Mouse (Mus musculus): Measurements from ENCODE around the gene Pank4. TPM values are rescaled to one million over a fixed set of nuclear protein-coding genes. Genes with fewer than 3 reads are reported as not detected.

Pank4 gene
- total RNA-seq, 2 experiments from 2014 or later = 45.1 to 45.5 TPM

GRCm38 (mm10) chr4:155007641-155008040 lies 43.7 kb downstream of the Pank4 start:
- no peak for TF ChIP-seq CTCF (IDR thresholded peaks at IDR 0.05)
- no peak overlapping the region for H3K4me3 ChIP-seq
- DNase-seq (ENCODE audit: extremely low spot score in 1 of 2, low spot score in 2 of 2) = no peak
- no peak overlapping the region for H3K27ac ChIP-seq
- intact Hi-C loops (cut with DNase I) = no loop called here

- no peak for DNase-seq (ENCODE audit: extremely low spot score in 1 of 2, low spot score in 2 of 2)
- intact Hi-C loops (cut with DNase I) = no loop called here
- no peak overlapping the region for H3K27ac ChIP-seq
- TF ChIP-seq CTCF (IDR thresholded peaks at IDR 0.05) = no peak
- no peak overlapping the region for H3K4me3 ChIP-seq
These were observed 44.2 kb downstream of the Pank4 start for GRCm38 (mm10) chr4:155008075-155008474.

- no peak for TF ChIP-seq CTCF (IDR thresholded peaks at IDR 0.05)
- Histone ChIP-seq H3K4me3 (no peak overlapping the region), H3K27ac (no peak overlapping the region)
- intact Hi-C loops (cut with DNase I) = no loop called here
- no peak for DNase-seq (ENCODE audit: extremely low spot score in 1 of 2, low spot score in 2 of 2)
These were observed 45.3 kb downstream of the Pank4 start for GRCm38 (mm10) chr4:155009216-155009615.

- TF ChIP-seq CTCF (IDR thresholded peaks at IDR 0.05) = no peak
- intact Hi-C loops (cut with DNase I) = no loop called here
- Histone ChIP-seq H3K4me3 (no peak overlapping the region), H3K27ac (no peak overlapping the region)
- DNase-seq (ENCODE audit: extremely low spot score in 1 of 2, low spot score in 2 of 2) = peak in 1 of 2 experiments; percentile 43
These were observed 46.9 kb downstream of the Pank4 start for GRCm38 (mm10) chr4:155010870-155011269.

- Histone ChIP-seq H3K27ac (0 out of 2 replicates have a peak overlapping the region, but pooled peaks have one; percentile 5), H3K4me3 (no peak overlapping the region)
- intact Hi-C loops (cut with DNase I) = loop anchor here (2.0 kb wide), 1 partner anchor 43 kb away; no protein-coding TSS in a partner anchor
- no peak for TF ChIP-seq CTCF (IDR thresholded peaks at IDR 0.05)
- no peak for DNase-seq (ENCODE audit: extremely low spot score in 1 of 2, low spot score in 2 of 2)
These were observed 47.5 kb downstream of the Pank4 start for GRCm38 (mm10) chr4:155011312-155012025.

- Histone ChIP-seq H3K27ac (no peak overlapping the region), H3K4me3 (no peak overlapping the region)
- intact Hi-C loops (cut with DNase I) = loop anchor here (2.0 kb wide), 1 partner anchor 43 kb away; no protein-coding TSS in a partner anchor
- TF ChIP-seq CTCF (IDR thresholded peaks at IDR 0.05) = no peak
- no peak for DNase-seq (ENCODE audit: extremely low spot score in 1 of 2, low spot score in 2 of 2)
These were observed 48.2 kb downstream of the Pank4 start for GRCm38 (mm10) chr4:155012115-155012514.

- peak; percentile 88 for TF ChIP-seq CTCF (IDR thresholded peaks at IDR 0.05)
- Histone ChIP-seq H3K27ac (peak overlapping the region; percentile 19; the same call in 1 of the 2 replicates), H3K4me3 (no peak overlapping the region)
- DNase-seq (ENCODE audit: extremely low spot score in 1 of 2, low spot score in 2 of 2) = peak; percentile 58 to 68
- intact Hi-C loops (cut with DNase I) = loop anchor here (2.0 kb wide), 1 partner anchor 42 kb away; no protein-coding TSS in a partner anchor
These were observed 48.9 kb downstream of the Pank4 start for GRCm38 (mm10) chr4:155012788-155013187.

GRCm38 (mm10) chr4:155014244-155014643 lies 50.3 kb downstream of the Pank4 start:
- TF ChIP-seq CTCF (IDR thresholded peaks at IDR 0.05) = no peak
- H3K27ac ChIP-seq = peak overlapping the region; percentile 85
- intact Hi-C loops (cut with DNase I) = no loop called here

GRCm38 (mm10) chr4:155014791-155015190 lies 50.9 kb downstream of the Pank4 start:
- peak; percentile 57 to 73 for DNase-seq (ENCODE audit: extremely low spot score in 1 of 2, low spot score in 2 of 2)
- intact Hi-C loops (cut with DNase I) = no loop called here
- Histone ChIP-seq H3K4me3 (no peak overlapping the region), H3K27ac (peak overlapping the region; percentile 85)
- TF ChIP-seq CTCF (IDR thresholded peaks at IDR 0.05) = no peak

More at GRCm38 (mm10) chr4:155014244-155014643, 50.3 kb downstream of the Pank4 start:
- no peak for DNase-seq (ENCODE audit: extremely low spot score in 1 of 2, low spot score in 2 of 2)
- H3K4me3 ChIP-seq = no peak overlapping the region

GRCm38 (mm10) chr4:155015550-155015949 lies 51.6 kb downstream of the Pank4 start:
- intact Hi-C loops (cut with DNase I) = no loop called here
- DNase-seq (ENCODE audit: extremely low spot score in 1 of 2, low spot score in 2 of 2) = no peak
- no peak for TF ChIP-seq CTCF (IDR thresholded peaks at IDR 0.05)
- peak overlapping the region; percentile 84 for H3K27ac ChIP-seq
- no peak overlapping the region for H3K4me3 ChIP-seq

GRCm38 (mm10) chr4:155016807-155017206 lies 52.9 kb downstream of the Pank4 start:
- H3K4me3 ChIP-seq = no peak overlapping the region
- TF ChIP-seq CTCF (IDR thresholded peaks at IDR 0.05) = no peak
- peak overlapping the region; percentile 84; the same call in 1 of the 2 replicates for H3K27ac ChIP-seq
- DNase-seq (ENCODE audit: extremely low spot score in 1 of 2, low spot score in 2 of 2) = no peak
- intact Hi-C loops (cut with DNase I) = loop anchor here (2.0 kb wide), 1 partner anchor 24 kb away; no protein-coding TSS in a partner anchor

GRCm38 (mm10) chr4:155017253-155017878 lies 53.4 kb downstream of the Pank4 start:
- H3K27ac ChIP-seq = peak overlapping the region; percentile 84; the same call in 1 of the 2 replicates
- intact Hi-C loops (cut with DNase I) = loop anchor here (2.0 kb wide), 1 partner anchor 23 kb away; no protein-coding TSS in a partner anchor
- DNase-seq (ENCODE audit: extremely low spot score in 1 of 2, low spot score in 2 of 2) = no peak
- H3K4me3 ChIP-seq = peak overlapping the region; percentile 45
- no peak for TF ChIP-seq CTCF (IDR thresholded peaks at IDR 0.05)
